Comparison of ENCODE assay signal across 8 mouse cellular contexts in genomic region chr9:49485892-49486311, GRCm38 (mm10). TPM values are rescaled to one million over a fixed set of nuclear protein-coding genes. Genes with fewer than 3 reads are reported as not detected.
DNase-seq lines count a peak whose midpoint lies in the region; ATAC-seq and TF ChIP-seq lines count a peak whose summit lies in the region.

Gene Ttc12, minus strand, starts transcription at chr9:49486225.

- intact Hi-C loops in left cerebral cortex, adult 2 months (cut with DNase I), result loop anchor here (1.0 to 5.0 kb wide), 2 partner anchors 239 to 844 kb away; no protein-coding TSS in a partner anchor

- no peak for TF ChIP-seq CTCF in left cerebral cortex, adult 2 months (IDR thresholded peaks at IDR 0.05)

- peak; percentile 84 for ATAC-seq in hindbrain, embryonic 12.5 days (ENCODE audit: low FRiP score)

- peaks cover 13% of the 10 kb centered on the region for H3K4me1 ChIP-seq in hindbrain, embryonic 12.5 days

- H3K4me3 ChIP-seq in hindbrain, embryonic 12.5 days, result peak within 1 kb of the TSS; percentile 49
- H3K4me3 ChIP-seq in left cerebral cortex, adult 2 months, result peak within 1 kb of the TSS; percentile 48

- peak within 1 kb of the TSS; percentile 60 for H3K9ac ChIP-seq in hindbrain, embryonic 12.5 days

- peak; percentile 25 for DNase-seq in T-cell, adult 2 months (ENCODE audit: low spot score)
- DNase-seq in cerebellum, adult 8-10 months, result peak; percentile 31
- peak; percentile 58 to 61 for DNase-seq in frontal cortex, postnatal 10 days (ENCODE audit: low spot score in 2 of 2)
- peak in 1 of 2 experiments; percentile 54 for DNase-seq in left cerebral cortex, adult 2 months (ENCODE audit: extremely low spot score in 1 of 2, low spot score in 2 of 2)
- peak; percentile 90 to 93 for DNase-seq in lung, postnatal 4 days
- DNase-seq in retina, embryonic 14.5 days (ENCODE audit: low spot score), result peak; percentile 82
- DNase-seq in urinary bladder, postnatal 10 days (ENCODE audit: low spot score), result peak; percentile 28

- H3K9me3 ChIP-seq in hindbrain, embryonic 12.5 days (replicated peaks), result no peaks in the 10 kb centered on the region

- H3K27me3 ChIP-seq in hindbrain, embryonic 12.5 days, result peaks cover 10% of the 10 kb centered on the region; the same call in 1 of the 2 replicates

- H3K27ac ChIP-seq in hindbrain, embryonic 12.5 days, result peak within 1 kb of the TSS; percentile 37
- no peak within 1 kb of the TSS for H3K27ac ChIP-seq in left cerebral cortex, adult 2 months

- no peaks in the 10 kb centered on the region for H3K36me3 ChIP-seq in hindbrain, embryonic 12.5 days

- peak within 1 kb of the TSS; percentile 83 for H3K4me2 ChIP-seq in hindbrain, embryonic 12.5 days (replicated peaks)

- 0% methylated on average over 18 of the region's 18 CpGs for WGBS in hindbrain, embryonic 12.5 days

RNA-seq across cellular contexts. Expression of gene Ttc12, which starts in this region (rescaled TPM):
- 2.4 and 3.5 TPM in 2 replicates for polyA plus RNA-seq in hindbrain, embryonic 12.5 days (2016; fragmentation: Nextera tagmentation; extraction: Ambion mirVana)
- total RNA-seq in left cerebral cortex, adult 2 months (2021), result 1 to 10 TPM; 1.4 to 1.7 TPM
